Mouse (Mus musculus) spleen, adult 2 months (tissue): ENCODE results near the gene Slain1.

ENCODE experiments used
- CTCF ChIP-seq: fragments of 200-500 bp; IDR thresholded peaks from 2 replicates; pipeline ENCODE4 v1.5.1; 2011; ENCODE audit warnings: mild to moderate bottlenecking, inconsistent platforms; ENCODE audit not compliant: insufficient read depth, insufficient read length, insufficient replicate concordance; ENCODE audit errors: extremely low read depth
- POLR2A ChIP-seq: fragments of 200-500 bp; IDR thresholded peaks from 2 replicates; pipeline ENCODE4 v1.6.1; 2011; ENCODE audit warnings: low read depth, low read length, inconsistent platforms

DNA sequence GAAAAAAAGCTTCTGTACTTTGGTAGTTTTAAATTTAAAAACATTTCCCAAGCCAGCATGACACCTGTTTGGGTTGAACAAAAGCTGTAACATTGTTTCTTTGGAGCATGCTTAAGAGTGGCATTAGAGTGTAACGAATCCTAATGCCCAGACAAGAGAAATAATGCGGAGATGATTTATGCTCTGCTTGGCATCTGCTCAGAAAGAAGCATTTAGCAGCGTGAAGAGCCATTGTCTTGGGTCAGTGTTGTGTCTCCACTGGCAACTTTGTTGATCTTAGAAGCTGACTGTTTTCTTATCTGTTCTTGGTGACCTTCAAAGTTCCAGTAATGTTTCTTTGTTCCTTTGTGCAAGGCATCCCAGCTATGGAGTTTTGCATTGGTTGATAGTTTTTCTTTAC lies 6.1 kb upstream of the Slain1 start:
- no peak for TF ChIP-seq CTCF
- TF ChIP-seq POLR2A = no peak
